Mouse (Mus musculus): ENCODE measurements around the gene 4430402I18Rik. TPM values are rescaled to one million over a fixed set of nuclear protein-coding genes. Genes with fewer than 3 reads are reported as not detected.

Gene 4430402I18Rik
- polyA plus RNA-seq, 1 experiment from 2014 or later, result 0.96 TPM

DNA sequence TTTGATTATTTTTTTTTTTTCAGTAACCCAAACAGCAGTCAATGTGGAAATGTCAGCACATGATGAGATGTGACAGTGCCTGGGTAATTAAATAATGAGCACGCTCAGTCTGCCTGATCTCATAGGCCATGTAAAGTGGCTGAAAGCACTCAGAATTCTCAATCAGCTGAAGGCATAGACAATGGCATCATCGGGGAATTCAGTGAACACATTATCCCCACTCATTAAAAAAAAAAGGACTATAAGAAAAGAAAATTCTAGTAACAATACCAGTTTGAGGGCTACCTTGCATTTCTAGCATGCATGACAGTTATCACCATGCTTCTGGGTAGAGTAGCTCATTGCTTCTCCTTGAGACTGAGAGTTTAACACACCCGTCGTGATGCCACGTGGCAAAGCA is 16.3 kb downstream of the 4430402I18Rik start:
- no peak overlapping the region for H3K27ac ChIP-seq (replicated peaks; ENCODE audit: low read depth, low read length)
- H3K4me1 ChIP-seq (ENCODE audit: control insufficient read depth, insufficient read depth, low read length), result no peaks in the 10 kb centered on the region
- ATAC-seq (ENCODE audit: low FRiP score, low TSS enrichment) (no peak), DNase-seq (peak; percentile 13)
- WGBS, result 73% methylated on average over 5 of the region's 5 CpGs
- no peak overlapping the region for H3K9ac ChIP-seq (replicated peaks; ENCODE audit: low read length)
- no peaks in the 10 kb centered on the region for H3K27me3 ChIP-seq (ENCODE audit: control insufficient read depth, insufficient read depth, low read length)
- H3K4me3 ChIP-seq (replicated peaks; ENCODE audit: low read depth, low read length), result no peak overlapping the region
- no peaks in the 10 kb centered on the region for H3K36me3 ChIP-seq (ENCODE audit: control insufficient read depth, insufficient read depth, low read length)
- no peaks in the 10 kb centered on the region for H3K9me3 ChIP-seq (ENCODE audit: control insufficient read depth, low read length)
- no peak overlapping the region for H3K4me2 ChIP-seq (ENCODE audit: low read length)

DNA sequence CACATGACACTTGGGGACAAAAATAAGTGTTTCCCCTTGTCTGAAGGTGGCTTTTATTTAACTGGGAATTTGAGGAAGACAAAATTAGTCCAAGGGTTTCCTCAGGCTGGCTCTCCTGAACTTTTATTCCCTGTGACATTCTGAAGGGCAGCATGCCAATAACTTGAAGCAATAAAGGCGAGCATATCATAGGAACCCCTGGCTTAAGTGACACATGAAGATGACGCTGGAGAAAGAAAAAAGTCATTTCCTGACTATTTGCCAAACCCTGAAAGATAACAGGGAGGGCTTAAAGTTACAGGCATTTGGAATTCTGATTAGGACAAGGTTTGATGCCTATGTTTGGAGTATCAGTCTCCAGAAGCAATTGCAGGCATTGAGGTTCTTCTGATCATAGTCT is 20.3 kb downstream of the 4430402I18Rik start:
- Histone ChIP-seq H3K4me1 (ENCODE audit: control insufficient read depth, insufficient read depth, low read length) (no peaks in the 10 kb centered on the region), H3K27ac (replicated peaks; ENCODE audit: low read depth, low read length) (no peak overlapping the region), H3K9me3 (ENCODE audit: control insufficient read depth, low read length) (no peaks in the 10 kb centered on the region), H3K4me3 (replicated peaks; ENCODE audit: low read depth, low read length) (no peak overlapping the region), H3K9ac (replicated peaks; ENCODE audit: low read length) (no peak overlapping the region), H3K27me3 (ENCODE audit: control insufficient read depth, insufficient read depth, low read length) (no peaks in the 10 kb centered on the region), H3K36me3 (ENCODE audit: control insufficient read depth, insufficient read depth, low read length) (no peaks in the 10 kb centered on the region), H3K4me2 (ENCODE audit: low read length) (no peak overlapping the region)
- ATAC-seq (ENCODE audit: low FRiP score, low TSS enrichment) (no peak), DNase-seq (no peak)
- WGBS, result 80% methylated on average over 2 of the region's 2 CpGs

- WGBS, result 69% methylated on average over 4 of the region's 4 CpGs
- Histone ChIP-seq H3K36me3 (ENCODE audit: control insufficient read depth, insufficient read depth, low read length) (no peaks in the 10 kb centered on the region), H3K4me1 (ENCODE audit: control insufficient read depth, insufficient read depth, low read length) (no peaks in the 10 kb centered on the region), H3K27ac (replicated peaks; ENCODE audit: low read depth, low read length) (no peak overlapping the region), H3K9ac (replicated peaks; ENCODE audit: low read length) (no peak overlapping the region), H3K27me3 (ENCODE audit: control insufficient read depth, insufficient read depth, low read length) (no peaks in the 10 kb centered on the region), H3K4me2 (ENCODE audit: low read length) (no peak overlapping the region), H3K9me3 (ENCODE audit: control insufficient read depth, low read length) (no peaks in the 10 kb centered on the region), H3K4me3 (replicated peaks; ENCODE audit: low read depth, low read length) (no peak overlapping the region)
- no peak for ATAC-seq (ENCODE audit: low FRiP score, low TSS enrichment)
- DNase-seq, result no peak
Observed at GRCm38 (mm10) chr19:28946782-28947181, 20.8 kb downstream of the 4430402I18Rik start.

GRCm38 (mm10) chr19:28941271-28941670 is 26.3 kb downstream of the 4430402I18Rik start:
- Histone ChIP-seq H3K4me2 (ENCODE audit: low read length) (no peak overlapping the region), H3K9me3 (ENCODE audit: control insufficient read depth, low read length) (no peaks in the 10 kb centered on the region), H3K4me3 (replicated peaks; ENCODE audit: low read depth, low read length) (no peak overlapping the region), H3K27ac (replicated peaks; ENCODE audit: low read depth, low read length) (no peak overlapping the region), H3K27me3 (ENCODE audit: control insufficient read depth, insufficient read depth, low read length) (no peaks in the 10 kb centered on the region), H3K9ac (replicated peaks; ENCODE audit: low read length) (no peak overlapping the region), H3K4me1 (ENCODE audit: control insufficient read depth, insufficient read depth, low read length) (no peaks in the 10 kb centered on the region), H3K36me3 (ENCODE audit: control insufficient read depth, insufficient read depth, low read length) (no peaks in the 10 kb centered on the region)
- ATAC-seq (ENCODE audit: low FRiP score, low TSS enrichment) (no peak), DNase-seq (no peak)
- 80% methylated on average over 4 of the region's 4 CpGs for WGBS

DNA sequence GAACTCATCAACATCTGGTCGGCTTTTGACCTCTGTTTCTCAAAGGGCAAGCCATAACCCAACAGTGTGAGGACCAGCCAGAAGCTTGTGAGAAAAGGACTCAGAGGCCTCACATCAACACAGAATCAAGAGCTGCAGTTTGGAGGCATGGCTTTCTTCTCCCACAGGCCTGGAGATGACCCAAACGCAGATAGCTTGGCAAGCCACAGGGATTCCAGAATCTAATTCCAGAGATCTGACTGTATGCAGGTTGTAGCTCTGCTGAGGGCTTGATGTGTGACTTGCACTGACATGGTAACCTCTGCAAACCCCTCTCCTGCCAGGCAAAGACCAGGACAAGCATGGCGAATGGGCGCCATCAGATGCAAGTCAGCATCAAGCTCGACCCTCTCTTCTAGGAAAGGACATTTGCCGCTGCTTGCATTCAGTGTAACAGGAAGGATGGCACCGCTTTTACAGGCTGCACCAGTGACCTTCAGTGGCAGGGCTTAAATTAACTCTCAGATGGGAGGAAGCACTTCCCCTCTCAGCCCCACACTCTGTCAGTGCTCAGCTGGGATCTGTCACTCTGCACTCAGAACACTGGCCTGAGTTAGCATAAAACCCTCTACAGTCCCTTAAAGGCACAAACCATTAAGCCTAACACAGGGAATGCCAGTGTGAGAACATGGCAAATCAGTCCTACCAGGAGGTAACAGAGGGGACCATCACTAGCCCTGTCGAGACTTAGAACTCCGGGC is 27.3 kb downstream of the 4430402I18Rik start:
- no peak overlapping the region for H3K4me2 ChIP-seq (ENCODE audit: low read length)

DNA sequence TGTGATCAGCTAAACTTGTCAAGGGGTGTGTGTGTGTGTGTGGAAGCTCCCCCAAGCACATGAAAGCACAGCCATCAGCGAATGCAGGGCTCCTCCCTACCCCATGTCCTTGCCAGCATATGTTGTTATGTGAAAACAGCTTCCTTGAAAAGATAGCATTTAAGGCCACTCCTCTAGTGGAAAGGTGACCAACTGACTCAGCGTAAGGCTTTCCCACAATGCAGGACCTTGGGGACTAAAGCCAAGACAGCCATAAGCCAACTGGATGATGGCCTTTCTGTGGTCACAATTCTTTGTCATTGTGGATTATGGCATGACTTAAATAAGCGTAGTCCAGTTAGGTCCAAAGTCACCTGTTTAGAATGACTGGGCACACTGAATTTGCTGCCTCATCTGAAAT is 32.7 kb downstream of the 4430402I18Rik start:
- ATAC-seq (ENCODE audit: low FRiP score, low TSS enrichment) (no peak), DNase-seq (no peak)
- H3K4me2 ChIP-seq (ENCODE audit: low read length), result no peak overlapping the region
- H3K27me3 ChIP-seq (ENCODE audit: control insufficient read depth, insufficient read depth, low read length), result no peaks in the 10 kb centered on the region
- no peaks in the 10 kb centered on the region for H3K9me3 ChIP-seq (ENCODE audit: control insufficient read depth, low read length)
- H3K4me3 ChIP-seq (replicated peaks; ENCODE audit: low read depth, low read length), result no peak overlapping the region
- H3K27ac ChIP-seq (replicated peaks; ENCODE audit: low read depth, low read length), result no peak overlapping the region
- no peak overlapping the region for H3K9ac ChIP-seq (replicated peaks; ENCODE audit: low read length)
- no peaks in the 10 kb centered on the region for H3K36me3 ChIP-seq (ENCODE audit: control insufficient read depth, insufficient read depth, low read length)
- H3K4me1 ChIP-seq (ENCODE audit: control insufficient read depth, insufficient read depth, low read length), result no peaks in the 10 kb centered on the region
- WGBS, result 94% methylated on average over 3 of the region's 3 CpGs

More for the DNA sequence above, 27.3 kb downstream of the 4430402I18Rik start:
- no peak for ATAC-seq (ENCODE audit: low FRiP score, low TSS enrichment)
- Histone ChIP-seq H3K4me3 (replicated peaks; ENCODE audit: low read depth, low read length) (no peak overlapping the region), H3K27me3 (ENCODE audit: control insufficient read depth, insufficient read depth, low read length) (no peaks in the 10 kb centered on the region), H3K9ac (replicated peaks; ENCODE audit: low read length) (no peak overlapping the region), H3K36me3 (ENCODE audit: control insufficient read depth, insufficient read depth, low read length) (no peaks in the 10 kb centered on the region), H3K9me3 (ENCODE audit: control insufficient read depth, low read length) (no peaks in the 10 kb centered on the region), H3K4me1 (ENCODE audit: control insufficient read depth, insufficient read depth, low read length) (no peaks in the 10 kb centered on the region), H3K27ac (replicated peaks; ENCODE audit: low read depth, low read length) (no peak overlapping the region)
- DNase-seq, result no peak
- 84% methylated on average over 9 of the region's 9 CpGs for WGBS

DNA sequence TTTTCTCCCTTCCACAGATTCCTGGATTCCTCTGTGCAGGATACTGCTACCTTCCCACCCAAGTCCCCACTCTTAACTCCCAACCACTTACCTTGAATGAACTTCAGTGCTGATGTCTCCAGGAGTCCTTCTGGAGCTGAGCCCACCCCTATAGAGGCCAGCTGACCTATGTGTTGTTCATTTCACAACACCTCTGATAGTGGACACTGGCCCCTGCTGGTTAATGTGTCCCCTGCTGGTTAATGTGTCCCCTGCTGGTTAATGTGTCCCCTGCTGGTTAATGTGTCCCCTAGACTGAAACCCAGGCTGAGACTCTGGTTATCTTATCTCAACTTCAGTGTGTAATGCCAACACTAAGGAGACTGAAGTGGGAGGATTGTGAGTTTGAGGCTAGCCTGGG is 38.6 kb downstream of the 4430402I18Rik start:
- Histone ChIP-seq H3K27me3 (ENCODE audit: control insufficient read depth, insufficient read depth, low read length) (no peaks in the 10 kb centered on the region), H3K4me3 (replicated peaks; ENCODE audit: low read depth, low read length) (no peak overlapping the region), H3K9ac (replicated peaks; ENCODE audit: low read length) (no peak overlapping the region), H3K9me3 (ENCODE audit: control insufficient read depth, low read length) (no peaks in the 10 kb centered on the region), H3K4me2 (ENCODE audit: low read length) (no peak overlapping the region), H3K4me1 (ENCODE audit: control insufficient read depth, insufficient read depth, low read length) (no peaks in the 10 kb centered on the region), H3K36me3 (ENCODE audit: control insufficient read depth, insufficient read depth, low read length) (no peaks in the 10 kb centered on the region), H3K27ac (replicated peaks; ENCODE audit: low read depth, low read length) (no peak overlapping the region)
- ATAC-seq (ENCODE audit: low FRiP score, low TSS enrichment), result no peak
- no peak for DNase-seq

DNA sequence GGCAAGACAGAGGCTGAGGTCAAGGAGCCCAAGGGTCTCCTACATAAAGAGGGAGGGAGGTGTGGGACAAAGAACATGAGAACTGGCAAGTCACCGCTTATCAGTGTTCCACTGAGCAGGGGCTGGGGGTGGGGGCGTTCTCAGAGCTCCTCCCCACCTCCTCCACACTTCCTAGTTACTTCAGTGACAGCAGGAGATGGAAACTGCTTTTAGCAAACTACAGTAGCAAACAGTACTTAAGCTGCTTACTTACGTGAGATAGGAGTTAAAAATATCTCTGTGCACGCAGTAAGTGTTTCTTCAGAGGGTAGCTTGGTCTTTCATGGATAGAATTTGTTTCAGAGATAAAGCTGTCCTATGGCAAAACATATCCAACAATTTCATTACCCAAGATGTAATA is 40.2 kb downstream of the 4430402I18Rik start:
- 77% methylated on average over 4 of the region's 4 CpGs for WGBS
- no peaks in the 10 kb centered on the region for H3K9me3 ChIP-seq (ENCODE audit: control insufficient read depth, low read length)

GRCm38 (mm10) chr19:28926366-28926765 is 41.2 kb downstream of the 4430402I18Rik start:
- Histone ChIP-seq H3K4me2 (ENCODE audit: low read length) (no peak overlapping the region), H3K27ac (replicated peaks; ENCODE audit: low read depth, low read length) (no peak overlapping the region), H3K27me3 (ENCODE audit: control insufficient read depth, insufficient read depth, low read length) (no peaks in the 10 kb centered on the region), H3K4me3 (replicated peaks; ENCODE audit: low read depth, low read length) (no peak overlapping the region), H3K36me3 (ENCODE audit: control insufficient read depth, insufficient read depth, low read length) (no peaks in the 10 kb centered on the region), H3K9me3 (ENCODE audit: control insufficient read depth, low read length) (no peaks in the 10 kb centered on the region), H3K9ac (replicated peaks; ENCODE audit: low read length) (no peak overlapping the region), H3K4me1 (ENCODE audit: control insufficient read depth, insufficient read depth, low read length) (no peaks in the 10 kb centered on the region)
- DNase-seq, result no peak
- no peak for ATAC-seq (ENCODE audit: low FRiP score, low TSS enrichment)
- 91% methylated on average over 5 of the region's 5 CpGs for WGBS

More for the DNA sequence above, 40.2 kb downstream of the 4430402I18Rik start:
- Histone ChIP-seq H3K9ac (replicated peaks; ENCODE audit: low read length) (no peak overlapping the region), H3K27ac (replicated peaks; ENCODE audit: low read depth, low read length) (no peak overlapping the region), H3K27me3 (ENCODE audit: control insufficient read depth, insufficient read depth, low read length) (no peaks in the 10 kb centered on the region), H3K4me3 (replicated peaks; ENCODE audit: low read depth, low read length) (no peak overlapping the region), H3K4me1 (ENCODE audit: control insufficient read depth, insufficient read depth, low read length) (no peaks in the 10 kb centered on the region), H3K4me2 (ENCODE audit: low read length) (no peak overlapping the region), H3K36me3 (ENCODE audit: control insufficient read depth, insufficient read depth, low read length) (no peaks in the 10 kb centered on the region)
- ATAC-seq (ENCODE audit: low FRiP score, low TSS enrichment), result no peak
- no peak for DNase-seq

All from midbrain, embryonic 14.5 days (tissue).